Mouse (Mus musculus): ENCODE measurements around the gene Vamp8.

The Vamp8 gene

DNA sequence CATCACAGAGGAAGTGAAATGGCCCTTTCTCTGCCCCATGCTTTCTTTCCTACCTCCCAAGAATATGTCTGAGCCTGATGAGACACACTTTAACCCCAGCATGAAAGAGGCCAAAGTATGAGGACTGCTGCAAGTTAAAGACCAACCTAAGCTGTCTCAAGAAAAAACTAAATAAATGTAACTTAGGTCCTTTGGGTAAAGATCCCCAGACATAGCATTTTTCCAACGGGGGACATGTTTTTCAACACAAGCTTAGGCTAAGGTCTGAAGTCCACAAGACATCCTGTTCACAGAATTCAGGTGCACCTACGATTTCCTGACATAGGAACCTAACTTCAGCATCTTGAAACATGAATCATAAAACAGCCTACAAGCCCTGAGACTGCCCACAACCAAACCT, 40.3 kb downstream of the Vamp8 start:
- DNase-seq (ENCODE audit: low spot score) = no peak

DNA sequence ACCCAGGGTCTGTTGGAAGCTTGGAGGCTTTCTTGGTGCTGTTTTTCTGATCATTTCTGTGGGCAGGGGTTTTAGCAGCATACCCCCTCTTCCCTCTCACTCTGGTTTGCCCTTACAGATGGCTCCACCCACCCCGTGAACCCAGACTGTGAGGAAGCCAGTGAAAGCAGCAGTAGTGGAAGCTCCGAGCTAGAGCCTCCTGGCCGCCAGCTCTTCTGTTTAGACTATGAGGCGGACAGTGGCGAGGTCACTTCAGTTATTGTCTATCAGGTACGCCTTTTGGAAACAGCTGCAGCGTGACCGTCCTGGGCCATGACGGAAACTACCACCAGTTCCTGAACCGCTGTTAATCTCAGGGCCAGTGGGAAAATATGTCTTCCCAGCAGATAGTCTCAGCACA, 42.1 kb downstream of the Vamp8 start:
- no peak for DNase-seq (ENCODE audit: low spot score)

DNA sequence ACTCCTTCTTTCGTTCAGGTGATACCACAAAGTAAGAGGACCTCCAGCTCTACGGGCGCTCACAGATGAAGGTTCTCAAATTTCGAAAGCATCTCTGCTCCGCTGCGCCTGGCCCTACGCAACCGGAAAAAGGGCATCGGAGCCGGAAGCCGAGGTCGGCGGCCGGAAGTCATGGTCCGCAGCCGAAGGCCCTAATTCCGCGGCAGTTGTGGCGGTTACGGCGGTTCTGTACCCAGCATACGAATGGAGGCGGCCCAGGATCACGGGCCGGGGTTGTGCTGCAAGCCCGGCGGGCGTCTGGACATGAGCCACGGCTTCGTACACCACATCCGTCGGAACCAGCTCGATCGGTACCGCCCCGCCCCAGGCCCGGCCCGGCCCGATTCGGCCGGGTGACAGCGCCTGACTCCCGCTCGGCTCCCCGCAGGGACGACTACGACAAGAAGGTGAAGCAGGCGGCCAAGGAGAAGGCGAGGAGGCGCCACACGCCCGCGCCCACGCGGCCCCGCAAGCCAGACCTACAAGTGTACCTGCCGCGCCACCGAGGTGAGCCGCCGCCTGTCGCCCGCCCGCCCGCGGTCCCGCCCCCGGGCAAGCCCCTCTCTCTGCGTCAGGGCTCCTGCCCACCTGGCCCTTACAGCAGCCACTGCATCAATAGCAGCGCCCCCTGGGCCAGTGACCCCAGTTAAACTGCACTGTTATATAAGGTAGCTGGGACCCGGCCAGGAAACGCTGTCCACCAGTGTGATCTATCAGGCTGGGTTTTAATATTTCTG, 43.1 kb downstream of the Vamp8 start, which contains the start of gene 0610030E20Rik:
TSS of gene 0610030E20Rik (plus strand) at position 152 of the 776 bp plus-strand sequence.
- DNase-seq (ENCODE audit: low spot score) = peak; percentile 80

DNA sequence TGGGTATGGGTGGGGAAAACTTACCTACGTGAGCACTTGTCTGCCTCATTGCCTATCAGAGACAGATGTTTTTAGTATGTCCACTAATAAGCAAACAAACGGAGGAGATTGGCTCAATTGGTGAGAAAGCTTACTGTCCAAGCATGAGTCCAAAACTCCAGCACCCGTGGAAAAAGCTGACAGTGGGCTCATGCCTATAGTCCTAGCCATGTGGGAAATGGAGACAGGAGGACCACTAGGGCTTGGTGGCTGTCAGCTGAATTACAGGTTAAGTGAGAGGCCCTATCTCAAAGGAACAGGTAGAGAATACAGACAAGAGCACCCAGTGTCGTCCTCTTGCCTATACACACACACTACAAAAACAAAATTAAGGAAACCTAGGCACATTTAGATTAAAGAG, 44.2 kb downstream of the Vamp8 start:
- DNase-seq (ENCODE audit: low spot score) = no peak

DNA sequence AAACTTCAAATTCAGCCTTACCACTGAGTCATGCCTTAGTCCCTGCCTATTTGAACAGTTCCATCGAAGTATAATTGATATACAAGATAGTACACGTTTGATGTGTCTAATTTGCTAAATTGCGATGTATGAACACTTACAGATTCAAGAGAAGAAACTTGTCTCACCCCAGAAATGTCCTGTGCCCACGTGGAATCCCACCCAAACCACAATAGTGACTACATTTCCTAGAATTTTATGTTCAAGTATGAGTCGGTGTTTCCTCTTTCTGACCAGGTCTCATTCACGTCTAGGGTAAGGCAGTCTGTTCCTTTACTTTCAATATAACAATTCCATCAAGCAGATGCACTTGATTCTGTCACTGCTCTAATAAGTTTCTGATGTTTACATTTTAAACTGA, 44.9 kb downstream of the Vamp8 start:
- no peak for DNase-seq (ENCODE audit: low spot score)

DNA sequence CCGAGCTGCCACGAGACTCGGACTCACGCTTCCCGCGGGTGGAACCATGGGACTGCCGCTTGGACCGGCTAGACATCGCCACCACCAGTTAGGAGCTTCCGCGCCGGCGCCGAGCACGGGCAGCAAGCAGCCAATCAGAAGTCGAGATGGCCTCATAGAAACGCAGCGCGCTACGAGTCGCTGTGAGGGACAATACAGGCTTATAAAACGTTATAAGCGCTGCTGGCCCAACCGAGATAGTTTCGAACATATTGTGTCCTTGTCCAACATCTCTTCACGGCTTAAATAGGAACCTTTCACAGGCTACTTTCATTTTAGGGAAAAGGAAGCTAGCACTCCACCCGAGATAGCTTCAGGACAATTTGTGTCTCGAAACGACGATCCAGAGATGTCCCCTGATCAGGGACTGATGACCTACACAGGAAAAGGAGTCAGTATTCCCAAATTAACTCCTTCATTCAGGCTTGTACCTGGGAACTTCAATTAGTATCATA, 45.4 kb downstream of the Vamp8 start, which contains the start of gene Usp39:
TSS of gene Usp39 (minus strand) at position 111 of the 494 bp plus-strand sequence.
- peak; percentile 95 for DNase-seq (ENCODE audit: low spot score)

DNA sequence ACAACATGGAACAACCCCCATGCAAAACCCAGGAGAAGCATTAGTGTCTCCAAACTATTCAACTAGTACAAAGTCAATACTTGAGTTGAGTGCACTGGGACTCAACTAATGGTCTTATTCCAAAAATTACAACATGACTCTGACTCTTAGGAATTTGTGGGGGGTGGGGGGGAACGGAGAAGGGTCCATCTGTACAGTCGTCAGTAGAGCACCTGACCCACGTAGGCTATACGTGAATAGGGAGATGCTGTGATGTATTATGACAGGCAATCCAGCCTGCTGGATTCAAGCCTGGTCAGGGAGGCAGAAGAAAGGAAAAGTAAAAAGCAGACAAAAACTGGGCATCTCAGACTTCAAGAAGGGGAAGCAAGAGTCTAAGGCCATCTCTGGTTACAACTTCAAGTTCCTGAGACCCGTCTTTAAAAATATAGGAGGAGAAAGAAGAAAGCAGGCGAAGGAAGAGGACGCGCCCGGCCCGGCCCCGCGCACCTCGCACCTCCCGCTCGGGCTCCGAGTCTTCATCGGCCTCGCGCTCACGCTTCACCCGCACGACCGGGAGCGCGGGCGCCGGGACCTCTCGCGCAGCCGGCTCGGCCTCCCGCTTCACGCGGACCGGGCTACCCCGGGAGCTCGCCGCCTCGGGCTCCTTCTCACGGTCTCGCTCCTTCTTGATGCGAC, 46.0 kb downstream of the Vamp8 start:
- DNase-seq (ENCODE audit: low spot score) = no peak

DNA sequence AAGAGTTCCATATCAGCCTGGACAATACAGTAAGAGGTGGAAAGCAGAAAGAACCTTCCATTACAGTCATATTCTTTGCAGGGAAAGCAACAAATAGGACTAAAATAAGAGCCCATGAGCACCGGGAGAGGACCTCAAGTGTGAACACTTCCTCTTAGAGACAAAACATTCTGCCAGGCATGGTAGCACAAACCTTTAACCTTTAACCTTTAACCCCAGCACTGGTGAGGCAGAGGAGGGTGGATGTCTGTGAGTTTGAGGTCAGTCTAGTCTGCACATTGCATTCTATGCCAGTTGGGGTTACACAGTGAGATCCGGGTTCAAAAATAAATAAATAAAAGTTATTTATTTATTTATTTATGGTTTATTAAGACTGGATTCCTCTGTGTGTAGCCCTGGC, 50.0 kb downstream of the Vamp8 start:
- DNase-seq (ENCODE audit: low spot score) = no peak

All from lung, postnatal 25 days (tissue).